Mouse (Mus musculus): ENCODE results near the gene Tgm4. TPM values are rescaled to one million over a fixed set of nuclear protein-coding genes. Genes with fewer than 3 reads are reported as not detected.

Gene Tgm4
- polyA plus RNA-seq, 1 experiment from 2014 or later: 0.68 TPM

GRCm38 (mm10) chr9:123115566-123115965 is 81.0 kb downstream of the Tgm4 start:
- Histone ChIP-seq H3K4me2 (replicated peaks) (no peak overlapping the region), H3K27me3 (ENCODE audit: control insufficient read depth, insufficient read depth, low read length) (no peaks in the 10 kb centered on the region), H3K27ac (no peak overlapping the region), H3K4me1 (replicated peaks; ENCODE audit: control insufficient read depth, insufficient read depth, low read length) (peaks cover 19% of the 10 kb centered on the region), H3K36me3 (replicated peaks; ENCODE audit: control insufficient read depth, insufficient read depth) (peaks cover 37% of the 10 kb centered on the region), H3K9me3 (ENCODE audit: control insufficient read depth, low read length) (no peaks in the 10 kb centered on the region), H3K9ac (no peak overlapping the region), H3K4me3 (replicated peaks; ENCODE audit: low read length) (no peak overlapping the region)
- 100% methylated on average over 1 of the region's 1 CpGs for WGBS
- ATAC-seq (ENCODE audit: low FRiP score) (no peak), DNase-seq (ENCODE audit: low spot score) (no peak)

Other genes with a start within 250 kb of the Tgm4 start
- gene Tcaim, start 229.2 kb upstream of the Tgm4 start, polyA plus RNA-seq (2014; fragmentation: Nextera tagmentation; extraction: Ambion mirVana): 8.3 and 10.2 TPM in 2 replicates
- gene Gm35549, start 190.7 kb upstream of the Tgm4 start, polyA plus RNA-seq (2014; fragmentation: Nextera tagmentation; extraction: Ambion mirVana): 0.56 and 0.95 TPM in 2 replicates
- 97.7 and 104 TPM in 2 replicates for gene Zfp445, start 168.7 kb upstream of the Tgm4 start, polyA plus RNA-seq (2014; fragmentation: Nextera tagmentation; extraction: Ambion mirVana)
- gene Zkscan7, start 149.0 kb upstream of the Tgm4 start, polyA plus RNA-seq (2014; fragmentation: Nextera tagmentation; extraction: Ambion mirVana): 1.9 and 2.2 TPM in 2 replicates
- gene Zfp105, start 111.7 kb upstream of the Tgm4 start, polyA plus RNA-seq (2014; fragmentation: Nextera tagmentation; extraction: Ambion mirVana): 16.1 and 17.0 TPM in 2 replicates
- 32.3 and 33.9 TPM in 2 replicates for gene 1110059G10Rik, start 83.7 kb upstream of the Tgm4 start, polyA plus RNA-seq (2014; fragmentation: Nextera tagmentation; extraction: Ambion mirVana)
- 9.2 and 9.3 TPM in 2 replicates for gene Kif15, start 83.7 kb upstream of the Tgm4 start, polyA plus RNA-seq (2014; fragmentation: Nextera tagmentation; extraction: Ambion mirVana)
- gene Tmem42, start 13.4 kb upstream of the Tgm4 start, polyA plus RNA-seq (2014; fragmentation: Nextera tagmentation; extraction: Ambion mirVana): 27.6 and 29.8 TPM in 2 replicates
- gene Zdhhc3, start 78.5 kb downstream of the Tgm4 start, polyA plus RNA-seq (2014; fragmentation: Nextera tagmentation; extraction: Ambion mirVana): 63.6 and 71.7 TPM in 2 replicates
- gene Exosc7, start 78.5 kb downstream of the Tgm4 start, polyA plus RNA-seq (2014; fragmentation: Nextera tagmentation; extraction: Ambion mirVana): 73.2 and 76.4 TPM in 2 replicates
- 0.60 and 0.64 TPM in 2 replicates for gene Clec3b, start 116.2 kb downstream of the Tgm4 start, polyA plus RNA-seq (2014; fragmentation: Nextera tagmentation; extraction: Ambion mirVana)
- 0.09 and 0.33 TPM in 2 replicates for gene Cdcp1, start 181.3 kb downstream of the Tgm4 start, polyA plus RNA-seq (2014; fragmentation: Nextera tagmentation; extraction: Ambion mirVana)
- 35.2 and 42.0 TPM in 2 replicates for gene Tmem158, start 226.0 kb downstream of the Tgm4 start, polyA plus RNA-seq (2014; fragmentation: Nextera tagmentation; extraction: Ambion mirVana)